Mouse (Mus musculus): ENCODE results near the gene Dennd2a. TPM values are rescaled to one million over a fixed set of nuclear protein-coding genes. Genes with fewer than 3 reads are reported as not detected.

Gene Dennd2a
- polyA plus RNA-seq (2016; fragmentation: Nextera tagmentation; extraction: Ambion mirVana), result 32.8 and 33.4 TPM in 2 replicates

DNA sequence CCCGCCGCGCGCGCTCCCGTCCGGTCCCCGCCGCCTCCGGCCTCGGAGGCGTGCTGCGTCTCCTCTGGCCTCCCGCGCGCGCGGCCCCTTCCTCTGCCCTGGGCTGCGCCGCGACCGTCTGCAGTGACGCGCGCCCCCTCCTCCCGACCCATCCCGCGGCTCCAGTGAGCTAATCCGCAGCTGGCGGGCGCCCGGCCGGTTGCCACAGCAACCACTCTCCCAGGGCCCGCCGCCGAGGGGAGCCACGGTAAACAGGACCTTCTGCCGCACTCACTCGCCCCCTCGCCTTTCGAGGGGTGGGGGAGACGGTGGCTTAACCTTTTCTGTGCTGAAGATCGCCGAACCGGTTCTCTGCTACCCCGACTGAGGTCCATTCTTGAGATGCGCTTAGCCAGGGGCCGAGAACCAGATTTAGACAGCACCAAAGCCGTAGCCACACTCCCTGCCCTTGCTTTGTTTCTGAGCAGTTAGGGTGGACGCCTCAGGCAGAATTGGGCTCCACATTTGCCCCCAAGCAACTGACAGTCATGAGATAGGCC is at the start of gene Dennd2a:
Gene Dennd2a (minus strand): TSS at position 145 of the 539 bp plus-strand sequence.
- Histone ChIP-seq H3K4me1 (peaks cover 53% of the 10 kb centered on the region), H3K27ac (peak within 1 kb of the TSS; percentile 100), H3K27me3 (ENCODE audit: poor library complexity, severe bottlenecking) (no peaks in the 10 kb centered on the region), H3K4me3 (peak within 1 kb of the TSS; percentile 94), H3K9me3 (no peaks in the 10 kb centered on the region), H3K36me3 (replicated peaks) (peaks cover 18% of the 10 kb centered on the region)
- peak; percentile 95 for DNase-seq (ENCODE audit: extremely low spot score, low spot score)
- WGBS, result under 1% methylated on average over 50 of the region's 50 CpGs

DNA sequence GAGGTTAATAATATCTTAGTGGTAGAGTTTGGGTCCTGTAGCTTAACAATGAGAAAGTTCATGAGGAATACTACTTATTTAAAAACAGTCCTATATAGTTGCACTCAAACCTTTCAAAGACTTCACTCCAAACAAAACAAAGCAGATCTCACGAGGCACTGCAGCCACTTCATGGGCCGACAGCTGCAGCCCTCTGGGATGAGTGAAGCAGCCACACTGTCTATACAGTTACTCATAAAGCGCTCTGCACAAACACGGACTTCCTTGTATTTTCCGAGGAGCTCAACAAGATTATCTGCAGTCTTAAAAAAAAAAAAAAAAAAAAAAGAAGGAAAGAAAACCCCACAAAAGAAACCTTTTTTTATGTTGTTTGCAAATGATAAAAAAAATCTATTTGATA is 49.7 kb upstream of the Dennd2a start:
- H3K4me1 ChIP-seq, result no peaks in the 10 kb centered on the region
- H3K4me3 ChIP-seq, result no peak overlapping the region
- 82% methylated on average over 5 of the region's 5 CpGs for WGBS

DNA sequence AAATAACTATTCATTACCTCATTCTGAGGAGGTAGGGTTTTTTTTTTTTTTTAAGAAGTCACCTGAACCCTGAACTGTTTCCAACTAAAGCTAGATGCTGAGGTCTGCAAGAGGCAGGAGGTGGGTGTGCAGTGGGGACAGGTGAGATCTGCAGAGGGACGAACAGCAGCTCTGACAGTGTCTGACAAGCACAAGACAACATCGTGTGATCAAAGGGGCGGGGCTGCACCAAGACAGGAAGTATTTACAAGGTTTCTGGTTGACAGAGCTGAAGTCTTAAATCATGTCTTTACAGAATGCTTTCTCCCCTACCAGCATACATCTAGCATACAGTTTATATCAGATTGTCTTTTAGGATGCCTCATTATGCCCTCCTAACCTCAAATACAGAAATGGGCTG is 49.2 kb upstream of the Dennd2a start:
- WGBS, result 91% methylated on average over 3 of the region's 3 CpGs

More for the DNA sequence above, 49.7 kb upstream of the Dennd2a start:
- Histone ChIP-seq H3K27me3 (ENCODE audit: poor library complexity, severe bottlenecking) (no peaks in the 10 kb centered on the region), H3K9me3 (no peaks in the 10 kb centered on the region), H3K36me3 (replicated peaks) (peaks cover 34% of the 10 kb centered on the region), H3K27ac (no peak overlapping the region)
- DNase-seq (ENCODE audit: extremely low spot score, low spot score), result no peak

DNA sequence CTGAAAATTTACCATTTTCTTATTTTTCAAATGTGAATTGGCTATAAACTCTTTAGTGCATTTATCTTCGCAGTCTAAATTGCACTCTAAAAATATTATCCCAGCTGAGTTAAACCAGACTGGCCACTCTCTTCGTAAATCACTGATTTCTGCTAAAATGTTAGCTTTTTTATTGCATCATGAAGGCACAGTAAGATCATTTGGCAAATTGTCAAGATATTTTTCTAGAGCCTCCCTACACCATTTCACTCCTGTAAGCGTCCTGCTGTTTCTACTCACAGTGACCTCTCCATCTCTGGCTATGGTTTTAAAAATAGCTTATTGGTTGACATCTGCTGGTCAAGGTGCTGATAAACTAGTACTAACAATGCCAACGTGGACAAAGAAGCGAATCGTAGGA is 48.4 kb upstream of the Dennd2a start:
- no peak overlapping the region for H3K27ac ChIP-seq
- DNase-seq (ENCODE audit: extremely low spot score, low spot score), result no peak
- no peak overlapping the region for H3K4me3 ChIP-seq
- H3K4me1 ChIP-seq, result no peaks in the 10 kb centered on the region
- 92% methylated on average over 6 of the region's 6 CpGs for WGBS
- peaks cover 31% of the 10 kb centered on the region for H3K36me3 ChIP-seq (replicated peaks)
- H3K9me3 ChIP-seq, result no peaks in the 10 kb centered on the region
- no peaks in the 10 kb centered on the region for H3K27me3 ChIP-seq (ENCODE audit: poor library complexity, severe bottlenecking)

More for the DNA sequence above, 49.2 kb upstream of the Dennd2a start:
- DNase-seq (ENCODE audit: extremely low spot score, low spot score), result no peak
- H3K27ac ChIP-seq, result no peak overlapping the region
- H3K36me3 ChIP-seq (replicated peaks), result peaks cover 34% of the 10 kb centered on the region
- no peaks in the 10 kb centered on the region for H3K9me3 ChIP-seq
- H3K4me3 ChIP-seq, result no peak overlapping the region
- H3K27me3 ChIP-seq (ENCODE audit: poor library complexity, severe bottlenecking), result no peaks in the 10 kb centered on the region
- no peaks in the 10 kb centered on the region for H3K4me1 ChIP-seq

DNA sequence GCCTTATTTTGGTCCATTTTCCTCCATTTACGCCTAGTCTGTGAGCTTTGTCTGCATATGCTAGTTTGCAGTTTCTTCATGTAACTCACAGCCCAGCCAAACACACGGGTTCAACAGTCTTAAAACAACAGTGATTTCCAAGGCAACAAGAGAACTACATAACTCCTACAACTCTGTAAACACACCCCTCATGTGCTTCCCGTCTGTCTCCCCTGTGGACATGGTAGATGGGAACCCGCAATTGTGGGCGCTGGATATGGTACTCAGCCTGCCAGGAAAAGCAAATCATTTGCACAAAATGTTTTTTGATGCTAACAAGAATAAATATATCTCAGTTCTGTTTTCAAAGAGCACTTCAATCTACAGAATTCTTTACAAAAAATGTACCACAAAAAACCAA is 46.9 kb upstream of the Dennd2a start:
- DNase-seq (ENCODE audit: extremely low spot score, low spot score), result no peak
- Histone ChIP-seq H3K27ac (no peak overlapping the region), H3K4me3 (no peak overlapping the region), H3K4me1 (no peaks in the 10 kb centered on the region), H3K9me3 (no peaks in the 10 kb centered on the region), H3K27me3 (ENCODE audit: poor library complexity, severe bottlenecking) (no peaks in the 10 kb centered on the region), H3K36me3 (replicated peaks) (peaks cover 36% of the 10 kb centered on the region)
- WGBS, result 88% methylated on average over 5 of the region's 5 CpGs

DNA sequence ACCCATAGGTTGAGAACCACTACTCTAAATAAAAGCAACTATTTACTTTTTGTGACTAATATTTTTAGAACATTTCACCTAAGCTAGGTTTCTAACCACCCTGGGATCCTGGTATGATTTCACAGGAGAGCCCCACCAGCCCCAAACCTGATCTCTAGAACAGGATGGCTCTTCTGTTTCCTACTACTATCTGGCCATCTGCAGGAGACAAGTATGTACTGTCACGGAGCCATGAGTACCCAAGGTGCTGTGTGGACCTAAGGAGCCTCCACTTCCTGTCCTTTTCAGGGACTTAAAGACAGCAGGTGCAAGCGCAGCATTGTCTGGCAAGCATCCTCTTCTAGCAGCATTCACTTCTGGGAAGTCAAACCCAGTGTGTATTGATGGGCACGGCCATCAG is 44.2 kb upstream of the Dennd2a start:
- H3K4me1 ChIP-seq, result no peaks in the 10 kb centered on the region
- H3K36me3 ChIP-seq (replicated peaks), result peaks cover 58% of the 10 kb centered on the region
- no peak for DNase-seq (ENCODE audit: extremely low spot score, low spot score)
- H3K27me3 ChIP-seq (ENCODE audit: poor library complexity, severe bottlenecking), result no peaks in the 10 kb centered on the region
- H3K9me3 ChIP-seq, result no peaks in the 10 kb centered on the region
- no peak overlapping the region for H3K27ac ChIP-seq
- no peak overlapping the region for H3K4me3 ChIP-seq
- WGBS, result 88% methylated on average over 3 of the region's 3 CpGs

DNA sequence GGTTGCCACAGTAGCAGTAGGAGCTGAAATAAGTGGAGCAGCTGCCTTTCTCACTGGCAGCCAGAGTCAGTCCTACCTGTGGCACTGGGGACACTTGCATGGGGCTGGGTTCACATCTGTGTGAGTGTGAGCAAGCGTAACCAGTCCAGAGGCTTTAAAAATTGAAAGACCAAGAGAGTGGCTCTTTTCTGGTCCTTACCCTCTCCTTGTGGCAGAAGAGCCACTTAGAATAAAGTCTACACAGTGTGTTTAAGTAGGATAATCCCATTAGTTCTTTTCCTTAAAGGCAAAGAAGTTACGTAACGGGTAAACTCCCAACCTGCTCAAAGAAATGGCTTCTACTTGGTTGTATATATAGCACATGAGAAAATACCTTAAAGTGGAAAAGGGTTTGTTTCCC is 43.2 kb upstream of the Dennd2a start:
- WGBS, result 96% methylated on average over 3 of the region's 3 CpGs

DNA sequence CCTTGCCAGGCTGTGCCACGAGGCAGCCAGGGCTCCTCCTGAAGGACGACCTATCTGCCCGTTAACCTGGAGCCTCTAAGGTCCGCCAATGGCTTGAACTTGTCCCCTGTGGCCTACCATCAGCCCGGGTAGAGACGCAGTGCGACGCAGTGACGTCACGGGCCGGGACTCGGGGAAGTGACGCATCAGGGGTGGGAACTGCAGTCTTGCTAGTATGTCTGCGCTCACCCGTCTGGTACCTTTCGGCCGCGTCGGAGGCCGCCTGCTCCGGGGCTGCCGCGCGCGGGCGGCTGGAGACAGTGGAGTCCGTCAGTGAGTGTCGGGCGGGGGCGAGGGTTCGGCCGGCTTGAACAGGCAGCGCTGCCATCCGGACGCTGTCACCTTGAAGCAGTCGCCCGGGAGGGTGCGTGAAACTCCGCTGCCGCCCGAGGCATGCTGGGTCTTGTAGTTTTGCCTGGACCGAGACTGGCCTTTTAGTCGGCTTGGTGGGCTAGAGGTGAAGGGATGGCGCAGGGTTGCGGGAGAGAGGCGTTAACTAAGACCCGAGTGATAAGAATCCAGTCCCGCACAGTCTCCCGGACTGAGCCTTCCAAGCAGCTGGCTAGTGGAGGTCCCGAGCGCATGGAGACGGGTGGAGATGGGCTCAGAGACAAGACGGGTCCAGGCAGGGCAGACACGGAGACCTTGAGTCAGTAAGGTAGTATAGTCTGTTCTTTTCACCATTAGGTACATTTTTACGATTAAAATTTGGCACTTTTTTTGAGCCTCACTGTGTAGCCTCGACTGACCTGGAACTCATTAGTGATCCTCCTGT is 34.9 kb upstream of the Dennd2a start, which contains the start of gene Ndufb2:
Gene Ndufb2 (plus strand): TSS at position 174 of the 814 bp plus-strand sequence.
- peak within 1 kb of the TSS; percentile 83 for H3K4me3 ChIP-seq
- no peaks in the 10 kb centered on the region for H3K27me3 ChIP-seq (ENCODE audit: poor library complexity, severe bottlenecking)
- H3K27ac ChIP-seq, result peak within 1 kb of the TSS; percentile 95
- H3K9me3 ChIP-seq, result no peaks in the 10 kb centered on the region
- peak; percentile 97 for DNase-seq (ENCODE audit: extremely low spot score, low spot score)
- peaks cover 35% of the 10 kb centered on the region for H3K36me3 ChIP-seq (replicated peaks)
- H3K4me1 ChIP-seq, result peaks cover 13% of the 10 kb centered on the region
- WGBS, result under 1% methylated on average over 56 of the region's 56 CpGs

More for the DNA sequence above, 43.2 kb upstream of the Dennd2a start:
- Histone ChIP-seq H3K9me3 (no peaks in the 10 kb centered on the region), H3K27me3 (ENCODE audit: poor library complexity, severe bottlenecking) (no peaks in the 10 kb centered on the region), H3K36me3 (replicated peaks) (peaks cover 64% of the 10 kb centered on the region), H3K27ac (no peak overlapping the region), H3K4me3 (no peak overlapping the region), H3K4me1 (no peaks in the 10 kb centered on the region)
- DNase-seq (ENCODE audit: extremely low spot score, low spot score), result no peak

DNA sequence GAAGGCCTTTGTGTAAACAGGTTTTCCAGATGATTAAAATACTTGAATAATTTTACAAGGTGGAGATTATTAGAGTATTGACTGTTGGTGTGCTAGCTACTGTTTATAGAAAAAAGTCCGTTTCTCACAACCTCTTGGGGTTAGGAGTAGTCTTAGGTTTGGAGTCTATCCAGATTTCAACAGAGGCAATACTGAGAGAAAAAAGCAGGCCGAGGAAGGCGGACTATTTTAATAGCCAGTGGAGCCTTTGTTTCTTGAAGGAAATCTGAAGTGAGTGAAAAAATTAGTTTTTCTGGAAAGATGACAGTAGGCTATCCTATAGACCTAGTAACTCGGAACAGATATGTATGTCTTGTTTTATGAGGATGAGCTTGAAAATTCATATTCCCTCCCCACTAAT is 33.8 kb upstream of the Dennd2a start:
- Histone ChIP-seq H3K36me3 (replicated peaks) (peaks cover 34% of the 10 kb centered on the region), H3K27me3 (ENCODE audit: poor library complexity, severe bottlenecking) (no peaks in the 10 kb centered on the region), H3K4me3 (no peak overlapping the region)

DNA sequence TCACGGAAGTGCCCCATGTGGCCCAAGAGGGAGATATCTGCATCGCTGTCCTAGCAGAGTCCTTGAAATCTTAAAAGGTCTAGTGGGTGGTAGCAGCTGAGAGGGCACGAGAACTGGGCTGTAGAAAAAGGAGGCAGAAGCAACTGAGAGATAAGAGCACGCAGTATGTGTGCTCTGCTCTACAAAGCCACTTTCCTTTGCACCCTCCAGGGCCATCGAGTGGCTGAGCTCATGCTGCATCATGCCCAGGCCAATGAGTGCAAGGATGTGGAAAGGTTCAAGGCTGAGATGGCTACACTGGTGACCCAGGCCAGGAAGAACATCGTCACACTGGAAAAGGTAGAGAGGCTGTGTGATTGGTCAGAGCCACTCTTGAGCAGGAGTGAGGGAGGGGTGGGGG is 27.9 kb upstream of the Dennd2a start, which contains the start of gene Gm42420:
Gene Gm42420 (plus strand): TSS at position 237 of the 400 bp plus-strand sequence.
- Histone ChIP-seq H3K4me1 (no peaks in the 10 kb centered on the region), H3K4me3 (no peak within 1 kb of the TSS), H3K36me3 (replicated peaks) (peaks cover 72% of the 10 kb centered on the region), H3K27ac (no peak within 1 kb of the TSS), H3K9me3 (no peaks in the 10 kb centered on the region), H3K27me3 (ENCODE audit: poor library complexity, severe bottlenecking) (no peaks in the 10 kb centered on the region)
- DNase-seq (ENCODE audit: extremely low spot score, low spot score), result no peak
- WGBS, result 89% methylated on average over 6 of the region's 6 CpGs

More for the DNA sequence above, 33.8 kb upstream of the Dennd2a start:
- H3K9me3 ChIP-seq, result no peaks in the 10 kb centered on the region
- peaks cover 13% of the 10 kb centered on the region for H3K4me1 ChIP-seq
- 94% methylated on average over 4 of the region's 4 CpGs for WGBS
- no peak overlapping the region for H3K27ac ChIP-seq
- no peak for DNase-seq (ENCODE audit: extremely low spot score, low spot score)

DNA sequence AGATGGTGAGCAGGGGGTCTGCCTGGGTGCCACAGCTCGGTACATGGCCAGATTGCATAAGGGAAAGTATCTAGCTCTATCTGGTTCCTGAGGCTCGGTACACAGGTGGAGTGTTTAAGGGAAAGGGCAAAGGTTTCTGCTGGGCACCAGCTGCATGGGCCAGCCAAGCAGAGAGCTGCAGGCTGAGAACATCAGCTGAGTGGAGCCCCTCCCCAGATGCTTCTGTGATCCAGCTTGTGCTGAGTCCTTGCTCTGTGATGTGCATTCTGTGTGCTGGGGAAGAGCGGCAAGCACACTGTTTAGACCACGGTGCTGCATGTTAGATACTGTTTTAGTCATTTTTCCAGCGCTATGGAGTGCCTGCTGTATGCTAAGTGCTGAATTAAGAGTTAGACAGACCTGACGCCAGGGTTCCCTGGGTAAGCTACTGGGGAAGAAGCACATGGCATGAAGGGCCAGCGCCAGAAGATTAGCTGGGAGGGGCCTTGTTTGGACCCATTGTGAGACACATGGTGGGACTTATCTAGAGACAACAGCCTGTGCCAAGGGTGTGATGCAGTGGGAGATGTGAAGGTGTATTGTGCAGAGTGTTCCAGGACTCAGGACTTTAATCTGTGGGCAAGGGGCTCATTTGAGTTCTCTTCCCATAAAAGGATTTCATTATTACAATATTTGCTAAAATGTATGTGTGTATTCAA is 23.6 kb upstream of the Dennd2a start:
- H3K36me3 ChIP-seq (replicated peaks), result peaks cover 54% of the 10 kb centered on the region
- no peak for DNase-seq (ENCODE audit: extremely low spot score, low spot score)
- no peak overlapping the region for H3K4me3 ChIP-seq
- H3K27ac ChIP-seq, result peak overlapping the region; percentile 20; the same call in 1 of the 2 replicates
- H3K9me3 ChIP-seq, result no peaks in the 10 kb centered on the region
- WGBS, result 83% methylated on average over 7 of the region's 7 CpGs
- H3K27me3 ChIP-seq (ENCODE audit: poor library complexity, severe bottlenecking), result no peaks in the 10 kb centered on the region
- no peaks in the 10 kb centered on the region for H3K4me1 ChIP-seq

DNA sequence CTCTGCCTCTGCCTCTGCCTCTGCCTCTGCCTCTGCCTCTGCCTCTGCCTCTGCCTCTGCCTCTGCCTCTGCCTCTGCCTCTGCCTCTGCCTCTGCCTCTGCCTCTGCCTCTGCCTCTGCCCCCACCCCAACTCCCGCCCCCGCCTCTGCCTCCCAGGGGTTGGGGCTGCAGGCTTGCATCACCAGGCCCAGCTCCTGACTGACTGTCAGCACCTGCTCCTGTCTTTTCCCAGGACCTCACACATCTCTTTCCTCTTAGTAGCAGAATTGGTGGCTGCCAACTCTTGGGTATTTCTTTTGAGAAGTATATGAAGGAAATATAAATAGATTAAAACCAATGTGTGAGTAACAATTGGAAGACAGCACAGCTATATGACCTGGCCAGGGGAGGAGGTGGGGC is 22.9 kb upstream of the Dennd2a start:
- H3K4me1 ChIP-seq, result no peaks in the 10 kb centered on the region
- DNase-seq (ENCODE audit: extremely low spot score, low spot score), result no peak
- H3K27me3 ChIP-seq (ENCODE audit: poor library complexity, severe bottlenecking), result no peaks in the 10 kb centered on the region
- 63% methylated on average over 2 of the region's 2 CpGs for WGBS
- no peak overlapping the region for H3K4me3 ChIP-seq
- no peak overlapping the region for H3K27ac ChIP-seq
- H3K36me3 ChIP-seq (replicated peaks), result peaks cover 48% of the 10 kb centered on the region
- H3K9me3 ChIP-seq, result no peaks in the 10 kb centered on the region
